Mouse (Mus musculus): Measurements from ENCODE around the gene Cds1.

DNA sequence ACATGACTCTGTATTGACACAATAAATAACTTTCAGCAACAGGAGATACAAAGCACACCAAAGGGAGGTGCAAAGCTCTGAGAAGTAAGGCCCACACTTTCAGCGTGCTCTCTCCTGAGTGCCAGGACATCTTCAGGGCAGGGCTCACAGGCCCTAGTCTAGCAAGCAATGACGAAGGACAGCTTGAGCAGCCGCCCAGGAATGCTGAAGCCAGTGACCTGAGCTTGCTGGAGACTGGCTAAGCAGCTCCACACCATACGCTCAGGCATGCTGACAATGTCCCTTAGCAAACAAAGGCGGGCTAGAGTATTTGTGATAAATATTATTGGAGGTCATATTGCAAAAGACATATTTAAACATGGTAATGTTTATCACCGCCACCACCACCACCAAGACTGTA, 38.6 kb upstream of the Cds1 start:
- TF ChIP-seq EP300 (IDR thresholded peaks at IDR 0.05; ENCODE audit: low read depth in 1 of 2, low read length in 2 of 2) (no peak), MYC (IDR thresholded peaks at IDR 0.05; ENCODE audit: low read depth, low read length) (no peak), CHD2 (IDR thresholded peaks at IDR 0.05; ENCODE audit: low read length) (no peak), CTCF (IDR thresholded peaks at IDR 0.05 in 2 of 3, conservative IDR thresholded peaks at IDR 0.05 in 1 of 3; ENCODE audit: control insufficient read depth in 1 of 3, insufficient read depth in 1 of 3, low read depth in 2 of 3, low read length in 3 of 3, poor library complexity in 1 of 3, severe bottlenecking in 1 of 3) (no peak), MEF2A (IDR thresholded peaks at IDR 0.05; ENCODE audit: extremely low read depth, insufficient replicate concordance, low read depth, low read length, poor library complexity, severe bottlenecking) (no peak), TBP (IDR thresholded peaks at IDR 0.05; ENCODE audit: low read depth, low read length) (no peak), HCFC1 (IDR thresholded peaks at IDR 0.05; ENCODE audit: low read depth, low read length) (no peak), POLR2A (IDR thresholded peaks at IDR 0.05; ENCODE audit: control insufficient read depth in 1 of 2, insufficient read depth in 1 of 2, low read depth in 1 of 2, low read length in 2 of 2, poor library complexity in 1 of 2) (no peak), ETS1 (IDR thresholded peaks at IDR 0.05; ENCODE audit: low read depth, low read length) (no peak), USF1 (IDR thresholded peaks at IDR 0.05; ENCODE audit: low read depth, low read length) (no peak), USF2 (IDR thresholded peaks at IDR 0.05; ENCODE audit: borderline replicate concordance in 1 of 2, insufficient read depth in 1 of 2, low read depth in 1 of 2, low read length in 2 of 2) (no peak), MAX (IDR thresholded peaks at IDR 0.05; ENCODE audit: low read length) (no peak)

Measured in MEL (cell line).